Mouse (Mus musculus) left cerebral cortex, adult 9 months (tissue): ENCODE measurements around the gene Bcas3.
A peak's percentile ranks its signal among the peaks of the same experiment; 100 is the strongest.

Source experiments
- DNase-seq, 2 experiments: peaks; one replicate each; pipeline ENCODE4 v3.0.0; 2022; ENCODE audit warnings: low spot score in 2 of 2

The Bcas3 gene

GRCm38 (mm10) chr11:85352539-85353380 is at the start of gene Bcas3:
Bcas3 (plus strand) TSS chr11:85353167.
- DNase-seq, result peak; percentile 98 to 99

GRCm38 (mm10) chr11:85306577-85307260 is 46.2 kb upstream of the Bcas3 start:
- no peak for DNase-seq

GRCm38 (mm10) chr11:85308799-85309198 is 44.2 kb upstream of the Bcas3 start:
- no peak for DNase-seq

GRCm38 (mm10) chr11:85310407-85310712 is 42.6 kb upstream of the Bcas3 start:
- no peak for DNase-seq

GRCm38 (mm10) chr11:85310713-85311574 is 42.0 kb upstream of the Bcas3 start, which contains the start of gene Ppm1d:
Ppm1d (plus strand) TSS chr11:85311244.
- peak; percentile 85 to 97 for DNase-seq

- DNase-seq, result peak in 1 of 2 experiments; percentile 44
These were observed 41.1 kb upstream of the Bcas3 start for GRCm38 (mm10) chr11:85311645-85312490.

GRCm38 (mm10) chr11:85312818-85313217 is 40.1 kb upstream of the Bcas3 start:
- peak; percentile 43 to 67 for DNase-seq

- DNase-seq, result no peak
These were observed 39.6 kb upstream of the Bcas3 start for GRCm38 (mm10) chr11:85313361-85313760.

GRCm38 (mm10) chr11:85323567-85324330 is 29.2 kb upstream of the Bcas3 start:
- no peak for DNase-seq

- DNase-seq, result no peak
These were observed 24.2 kb upstream of the Bcas3 start for GRCm38 (mm10) chr11:85328717-85329116.

GRCm38 (mm10) chr11:85329167-85329894 is 23.6 kb upstream of the Bcas3 start:
- DNase-seq, result peak in 1 of 2 experiments; percentile 32

GRCm38 (mm10) chr11:85334778-85335177 is 18.2 kb upstream of the Bcas3 start:
- peak in 1 of 2 experiments; percentile 29 for DNase-seq

GRCm38 (mm10) chr11:85339173-85339831 is 13.7 kb upstream of the Bcas3 start:
- DNase-seq, result no peak

- no peak for DNase-seq
These were observed 12.8 kb upstream of the Bcas3 start for GRCm38 (mm10) chr11:85340070-85340616.

GRCm38 (mm10) chr11:85353819-85354218 is 852 bp downstream of the Bcas3 start:
- DNase-seq, result no peak

- DNase-seq, result no peak
These were observed 6.7 kb downstream of the Bcas3 start for GRCm38 (mm10) chr11:85359641-85360040.

GRCm38 (mm10) chr11:85361621-85362020 is 8.7 kb downstream of the Bcas3 start:
- DNase-seq, result no peak

- no peak for DNase-seq
These were observed 13.2 kb downstream of the Bcas3 start for GRCm38 (mm10) chr11:85366168-85366567.

GRCm38 (mm10) chr11:85367823-85368222 is 14.9 kb downstream of the Bcas3 start:
- DNase-seq, result no peak
